Mouse (Mus musculus): ENCODE measurements around the gene Dlst.

DNA sequence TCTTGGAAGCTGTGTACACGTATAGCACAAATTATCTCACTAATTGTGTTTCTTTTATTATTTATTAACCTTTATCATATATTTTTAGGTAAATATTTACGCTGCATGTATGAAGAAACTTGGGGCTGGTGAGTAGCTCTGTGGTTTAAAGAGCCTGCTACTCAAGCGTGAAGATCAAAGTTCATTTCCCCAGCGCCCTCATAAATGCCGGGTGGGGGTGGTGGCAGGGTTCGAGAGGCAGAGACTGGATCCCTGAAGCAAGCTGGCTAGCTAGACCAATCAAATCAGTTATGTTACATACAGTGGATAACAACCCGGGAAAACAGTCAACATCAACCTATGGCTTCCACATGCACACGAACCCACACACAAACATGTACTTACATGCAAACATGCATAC, 7.5 kb upstream of the Dlst start:
- TF ChIP-seq CTCF (IDR thresholded peaks at IDR 0.05; ENCODE audit: borderline replicate concordance, extremely low read depth, insufficient read depth, insufficient read length) (no peak), POLR2A (IDR thresholded peaks at IDR 0.05; ENCODE audit: borderline replicate concordance, extremely low read depth, insufficient read depth, insufficient read length, poor library complexity, severe bottlenecking) (no peak)
